Mouse (Mus musculus): ENCODE measurements around the gene E130309D02Rik. TPM values are rescaled to one million over a fixed set of nuclear protein-coding genes. Genes with fewer than 3 reads are reported as not detected.

The E130309D02Rik gene
- total RNA-seq (2021): 10 to 100 TPM in 1 of 2 experiments, 1 to 10 TPM in 1; 8.1 to 11.2 TPM
- long read RNA-seq, experiment 1, transcript E130309D02Rik-201 (6 exons, 2,208 nt): major isoform, 7 of 16 reads
- long read RNA-seq, experiment 1, partial matches to known transcripts: 7 of 16 reads
- long read RNA-seq, experiment 1, other reads (novel, unspliced or antisense): 1 of 16 reads
- long read RNA-seq, experiment 2, partial matches to known transcripts: 2 of 9 reads
- long read RNA-seq, experiment 2, other reads (novel, unspliced or antisense): 3 of 9 reads

DNA sequence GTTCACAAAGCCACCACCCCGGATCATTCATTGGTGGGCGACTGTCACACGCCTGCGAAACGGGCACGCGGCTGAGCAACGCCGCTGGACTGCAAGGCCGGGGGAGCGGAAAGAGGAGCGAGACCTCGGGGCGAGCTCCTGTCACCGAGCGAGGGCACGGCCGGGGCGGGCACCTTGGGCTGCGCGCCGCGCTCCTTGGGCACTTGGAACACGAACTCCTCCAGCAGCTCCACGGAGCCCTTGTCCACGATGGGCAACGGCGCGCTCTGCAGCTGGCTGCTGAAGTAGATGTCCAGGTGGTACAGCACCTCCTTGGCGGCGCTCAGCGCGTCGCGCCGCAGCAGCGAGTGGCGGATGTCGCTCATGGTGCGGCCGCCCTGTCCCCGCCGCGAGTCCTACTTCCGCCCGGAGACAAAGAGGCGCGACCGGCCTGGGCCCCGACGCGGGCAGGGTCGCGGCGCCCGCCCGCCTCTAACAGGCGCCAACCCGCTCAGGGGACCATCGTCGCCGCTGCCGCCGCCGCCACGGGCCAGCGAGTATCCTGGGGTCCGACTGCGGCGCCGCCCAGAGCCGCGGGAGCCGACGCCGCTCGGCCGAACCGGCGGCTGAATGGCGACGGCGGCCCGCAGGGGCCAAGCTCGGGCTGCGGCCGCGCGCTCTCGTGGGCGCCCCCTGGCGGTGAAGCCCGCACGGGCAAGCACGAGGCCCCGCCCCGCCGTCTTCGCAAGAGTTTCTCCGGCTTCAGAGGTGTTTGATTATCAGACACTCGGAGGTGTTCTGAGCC, at the start of gene E130309D02Rik:
TSS of gene E130309D02Rik (minus strand) at position 631 of the 784 bp plus-strand sequence.
- DNase-seq: peak; percentile 85

DNA sequence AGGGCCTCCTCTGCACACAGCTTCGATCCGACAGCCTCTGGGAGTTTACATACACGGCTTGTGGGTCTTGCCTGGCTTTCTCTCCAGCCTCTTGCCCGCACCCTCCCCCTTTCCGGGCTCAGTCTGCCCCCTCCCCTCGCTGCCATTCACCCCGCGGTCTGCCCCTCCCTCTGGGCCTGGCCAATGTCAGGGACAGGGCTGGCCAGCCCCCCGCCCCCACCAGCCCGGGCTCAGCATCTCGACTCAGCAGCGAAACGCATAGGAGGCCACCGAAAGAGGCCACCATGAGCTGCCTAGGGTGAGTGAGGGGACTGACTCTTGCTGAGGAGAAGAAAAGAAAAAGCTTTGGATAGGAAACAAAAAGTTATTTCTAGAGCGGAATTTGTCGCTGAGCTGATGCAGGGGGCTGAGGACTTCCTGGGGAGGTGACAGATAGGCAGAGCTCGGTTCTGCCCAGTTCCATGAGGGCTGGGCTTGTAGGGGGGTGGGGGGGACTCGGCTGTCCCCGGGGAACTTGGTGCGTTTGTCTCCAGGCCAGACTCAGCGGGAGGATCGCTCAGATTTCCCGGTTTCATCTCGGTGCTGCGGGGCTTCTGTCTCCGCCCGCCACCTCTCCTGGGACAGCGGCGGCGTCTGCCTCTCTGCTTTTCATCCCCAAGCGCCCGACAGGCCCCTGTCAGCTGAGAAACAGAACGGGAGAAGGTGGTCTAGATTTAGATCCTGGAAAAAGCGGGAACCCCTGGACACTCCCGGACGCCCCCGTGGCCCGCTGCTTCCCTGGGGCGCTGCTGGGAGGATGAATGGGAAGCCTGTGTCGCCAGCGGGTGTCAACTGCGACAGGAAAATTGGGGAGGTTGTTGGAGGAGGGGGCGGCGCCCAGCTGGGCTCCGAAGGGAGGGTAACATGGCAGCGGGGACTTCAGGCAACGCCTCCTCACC, 48.8 kb upstream of the E130309D02Rik start:
- no peak for DNase-seq

DNA sequence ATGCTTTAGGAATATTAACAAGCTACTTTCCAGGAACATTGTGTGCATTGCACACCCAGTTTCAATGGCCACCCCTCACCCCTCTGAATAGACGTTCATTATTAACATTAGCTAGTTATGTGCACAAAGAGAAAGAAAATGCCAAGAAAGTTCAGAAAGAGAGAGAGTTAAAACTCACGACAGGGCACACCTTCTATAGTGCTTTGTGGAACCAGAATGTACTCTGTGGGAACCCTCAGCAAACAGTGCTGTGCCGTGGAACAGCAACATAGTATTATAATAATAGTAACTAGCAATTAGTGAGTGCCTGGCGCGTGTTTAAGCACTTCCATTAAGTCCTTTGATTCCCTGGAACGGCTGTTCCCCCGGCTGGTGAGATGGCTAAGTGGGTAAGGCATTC, 46.3 kb upstream of the E130309D02Rik start:
- no peak for DNase-seq

DNA sequence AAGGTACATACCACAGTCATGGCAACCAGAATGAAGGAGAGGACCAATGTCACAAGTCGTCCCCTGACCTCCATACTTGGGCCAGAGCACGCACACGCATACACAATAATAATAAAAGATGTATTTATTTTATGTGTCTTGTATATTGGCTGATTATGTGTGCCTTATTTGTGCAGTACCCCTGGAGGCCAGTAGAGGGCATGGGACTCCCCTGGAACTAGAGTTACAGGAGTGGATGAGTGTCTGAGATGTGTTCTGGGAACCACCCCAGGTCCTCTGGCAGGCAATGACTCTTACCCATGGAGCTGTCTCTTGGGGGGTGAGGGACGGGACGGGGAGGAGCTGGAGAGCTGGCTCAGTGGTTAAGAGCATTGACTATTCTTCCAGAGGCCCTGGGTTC, 44.8 kb upstream of the E130309D02Rik start:
- DNase-seq: no peak

DNA sequence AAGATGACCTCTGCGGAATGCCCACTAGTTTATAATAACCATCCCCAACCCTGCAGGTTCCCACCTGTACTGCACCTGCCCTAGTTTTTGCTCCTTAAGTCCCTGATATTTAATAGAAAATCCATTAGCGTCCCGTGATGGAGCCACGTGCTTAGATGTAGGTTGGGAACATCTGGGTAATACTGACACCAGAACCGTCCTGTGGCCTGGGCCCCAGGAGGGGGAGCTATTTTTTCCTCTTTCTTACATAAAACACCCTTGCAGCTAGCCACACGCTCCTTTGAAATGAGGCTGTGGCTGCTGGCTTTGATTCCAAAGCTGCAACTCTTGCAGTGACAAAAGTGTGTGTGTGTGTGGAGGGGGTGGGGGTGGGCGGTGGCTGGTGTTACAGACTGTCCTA, 44.1 kb upstream of the E130309D02Rik start:
- DNase-seq: no peak

DNA sequence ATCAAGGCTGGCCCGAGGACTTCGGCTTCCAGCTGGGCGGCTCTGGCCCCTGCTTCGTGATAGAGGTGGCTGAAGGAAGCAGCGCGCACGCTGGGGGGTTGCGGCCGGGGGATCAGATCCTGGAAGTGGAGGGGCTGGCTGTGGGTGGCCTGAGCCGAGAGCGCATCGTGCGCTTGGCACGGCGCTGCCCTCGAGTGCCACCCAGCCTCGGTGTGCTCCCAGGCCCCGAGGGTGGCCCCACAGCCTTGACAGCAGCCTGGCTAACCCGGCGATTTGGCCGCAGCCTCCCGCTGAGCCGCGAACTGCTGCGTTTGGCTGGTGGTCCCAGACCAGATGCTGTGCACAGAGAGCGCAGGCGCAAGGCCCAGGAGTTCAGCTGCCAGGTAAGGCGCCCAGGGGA, 42.4 kb upstream of the E130309D02Rik start:
- DNase-seq: no peak

DNA sequence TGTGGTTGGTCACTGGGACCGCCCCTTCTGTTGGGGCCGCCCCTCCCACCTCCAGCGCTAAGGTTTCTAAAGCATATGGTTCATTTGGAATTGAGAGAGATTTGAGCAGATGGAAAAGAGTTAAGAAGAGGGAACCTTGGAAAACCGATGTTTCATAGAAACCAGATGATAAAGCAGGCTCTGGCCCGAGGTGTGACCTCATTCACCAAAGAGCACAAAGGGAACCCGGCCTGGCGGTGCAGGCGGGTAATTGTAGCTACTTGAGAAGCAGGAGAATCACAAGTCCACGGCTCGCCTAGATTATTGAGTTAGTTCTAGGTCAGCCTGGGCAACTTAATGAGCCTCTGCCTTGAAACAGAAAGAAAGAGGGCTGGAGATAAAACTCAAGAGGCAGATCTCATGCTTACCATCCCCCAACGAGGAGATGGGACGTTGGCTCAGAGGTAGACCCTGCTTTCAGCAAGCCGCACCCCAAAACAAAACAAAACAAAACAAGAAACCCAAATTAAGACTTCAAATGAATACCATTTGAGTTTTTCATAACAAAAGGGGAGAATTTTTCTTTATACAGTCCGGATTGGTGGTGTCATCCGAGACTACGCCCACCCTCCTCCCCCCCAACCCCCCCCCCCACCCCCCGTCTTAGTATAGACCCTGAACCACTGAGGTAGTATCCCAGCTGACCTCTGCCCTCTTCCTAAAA, 41.7 kb upstream of the E130309D02Rik start, which contains the start of gene Grid2ip:
TSS of gene Grid2ip (plus strand) at position 653 of the 703 bp plus-strand sequence.
- DNase-seq: no peak

DNA sequence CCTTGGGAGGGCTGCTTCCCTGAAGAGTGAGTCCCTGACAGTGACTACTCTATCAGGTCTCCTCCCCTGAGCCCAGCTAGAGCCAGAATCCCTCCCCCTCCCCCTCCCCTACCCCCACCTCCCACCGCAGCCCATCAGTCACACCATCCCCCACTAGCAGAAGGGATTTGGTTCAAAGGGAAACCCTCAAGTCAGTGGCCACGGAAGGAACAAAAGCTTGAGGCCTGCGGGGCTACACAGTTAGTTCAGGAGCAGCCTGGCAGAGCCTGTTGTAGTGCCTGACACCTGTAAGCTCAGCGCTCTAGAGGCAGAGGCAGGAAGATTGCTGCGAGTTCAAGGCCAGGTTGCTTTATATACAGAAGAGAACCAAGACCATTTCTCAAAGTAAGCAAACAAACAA, 40.9 kb upstream of the E130309D02Rik start:
- no peak for DNase-seq

DNA sequence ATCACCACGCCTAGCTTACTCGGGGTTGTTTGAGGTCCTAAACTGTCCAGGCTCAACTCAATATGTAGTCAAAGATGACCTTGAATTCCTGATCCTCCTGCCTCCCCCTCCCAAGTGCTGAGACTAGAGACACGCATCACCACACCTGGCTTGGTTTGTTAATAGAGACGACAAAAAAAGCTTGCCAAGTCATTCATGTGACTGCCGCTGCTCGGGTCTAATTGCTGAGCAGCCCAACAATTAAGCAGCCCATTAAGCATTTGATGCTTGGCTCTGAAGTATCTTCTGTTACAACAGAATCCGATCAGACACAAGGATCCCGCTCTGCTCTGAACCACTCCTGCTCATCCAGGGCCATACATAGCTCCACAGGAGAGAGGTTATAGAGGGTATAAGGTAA, 31.2 kb upstream of the E130309D02Rik start:
- no peak for DNase-seq

DNA sequence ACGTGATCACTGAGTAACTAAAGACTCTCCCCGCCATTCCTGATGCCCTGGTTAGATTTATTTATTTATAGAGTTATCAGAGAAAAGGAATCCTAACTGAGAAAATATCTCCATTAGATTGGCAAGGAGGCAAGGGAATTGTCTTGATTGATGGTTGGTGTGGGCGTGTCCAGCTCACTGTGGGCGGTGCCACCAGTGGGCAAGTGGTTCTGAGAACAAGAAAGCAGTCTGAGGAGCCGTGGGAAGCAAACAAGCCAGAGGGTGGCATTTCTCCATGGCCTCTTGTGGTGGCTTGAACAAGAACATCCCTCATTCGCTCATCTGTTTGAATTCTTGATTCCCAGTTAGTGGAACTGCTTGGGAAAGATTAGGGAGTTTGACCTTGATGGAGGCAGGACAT, 24.4 kb upstream of the E130309D02Rik start:
- no peak for DNase-seq

DNA sequence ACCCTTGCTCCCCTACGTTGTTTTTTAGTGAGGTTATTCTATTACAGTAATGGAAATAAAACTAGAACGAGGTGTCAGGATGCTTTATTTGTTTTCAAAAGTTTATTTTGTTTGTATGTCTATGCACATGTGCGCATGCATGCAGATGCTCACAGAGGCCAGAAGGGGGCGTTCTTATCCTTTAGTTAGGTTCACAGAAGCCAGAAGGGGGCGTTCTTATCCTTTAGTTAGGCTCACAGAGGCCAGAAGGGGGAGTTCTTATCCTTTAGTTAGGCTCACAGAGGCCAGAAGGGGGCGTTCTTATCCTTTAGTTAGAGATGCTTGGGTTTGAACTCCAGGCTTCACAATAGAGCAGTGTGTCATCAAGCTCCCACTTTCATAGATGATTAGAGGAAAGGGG, 21.4 kb upstream of the E130309D02Rik start:
- no peak for DNase-seq

DNA sequence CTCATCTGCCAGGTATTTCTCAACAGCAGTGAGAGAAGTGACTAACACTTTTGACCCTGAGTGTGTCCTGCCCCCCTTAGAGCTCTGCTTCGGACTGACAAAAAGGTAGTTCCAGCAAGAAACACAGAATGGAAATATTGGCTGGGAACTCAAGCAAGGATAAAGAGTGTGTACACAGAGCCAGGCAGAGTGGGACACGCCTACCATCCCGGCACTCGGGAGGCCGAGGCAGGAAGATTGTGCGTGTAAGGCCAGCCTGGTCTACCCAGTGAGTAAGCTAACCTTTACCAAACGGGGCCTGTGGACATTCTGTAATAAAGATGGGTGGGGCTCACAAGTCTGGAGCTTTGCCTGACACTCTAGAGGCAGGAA, 19.9 kb upstream of the E130309D02Rik start:
- DNase-seq: no peak

DNA sequence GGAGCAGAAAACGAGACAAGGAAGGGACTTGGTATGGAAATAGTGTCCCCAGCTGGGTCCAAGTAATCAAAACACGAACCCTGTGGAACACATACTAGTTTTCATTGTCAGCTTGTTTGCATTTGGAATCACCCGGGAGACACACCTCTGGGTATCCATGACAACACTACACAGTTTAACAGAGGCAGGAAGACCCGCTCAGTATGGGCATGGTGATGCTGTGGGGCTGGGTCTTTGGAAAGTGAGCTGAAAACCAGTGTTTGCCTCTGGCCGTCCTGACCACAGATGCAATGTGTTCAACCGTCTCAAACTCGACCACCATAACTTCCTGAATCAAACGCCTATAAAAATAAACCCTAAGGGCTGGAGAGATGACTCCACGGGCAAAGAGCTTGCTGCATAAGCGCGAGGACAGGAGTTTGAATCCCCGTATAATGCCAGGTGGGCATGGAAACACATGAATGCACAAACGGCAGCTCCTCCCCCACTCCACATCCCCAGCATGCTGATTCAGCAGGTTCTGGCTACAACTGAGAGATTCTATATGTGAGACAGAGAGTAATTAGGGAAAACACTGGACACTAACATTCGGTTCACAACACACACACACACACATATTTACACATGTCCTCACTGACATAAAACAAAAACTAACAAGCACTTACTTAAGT, 19.4 kb upstream of the E130309D02Rik start:
- DNase-seq: no peak

DNA sequence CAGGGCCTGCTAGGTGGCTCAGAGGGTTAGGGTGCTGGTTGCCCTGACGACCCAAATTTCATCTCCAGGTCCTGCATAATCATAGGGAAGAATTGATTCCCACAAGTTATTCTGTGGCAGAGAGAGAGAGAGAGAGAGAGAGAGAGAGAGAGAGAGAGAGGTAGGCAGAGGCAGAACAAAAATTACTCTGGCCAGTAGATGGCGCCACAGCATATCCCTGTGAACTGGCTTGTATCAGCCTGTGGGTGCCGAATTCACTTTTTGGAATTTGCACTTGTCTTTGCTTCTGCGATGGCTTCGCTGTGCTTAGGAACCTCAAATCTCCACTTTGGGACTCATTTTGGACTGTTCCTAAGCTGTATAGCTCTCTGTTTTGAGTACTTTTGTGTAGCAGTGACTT, 18.7 kb upstream of the E130309D02Rik start:
- DNase-seq: no peak

DNA sequence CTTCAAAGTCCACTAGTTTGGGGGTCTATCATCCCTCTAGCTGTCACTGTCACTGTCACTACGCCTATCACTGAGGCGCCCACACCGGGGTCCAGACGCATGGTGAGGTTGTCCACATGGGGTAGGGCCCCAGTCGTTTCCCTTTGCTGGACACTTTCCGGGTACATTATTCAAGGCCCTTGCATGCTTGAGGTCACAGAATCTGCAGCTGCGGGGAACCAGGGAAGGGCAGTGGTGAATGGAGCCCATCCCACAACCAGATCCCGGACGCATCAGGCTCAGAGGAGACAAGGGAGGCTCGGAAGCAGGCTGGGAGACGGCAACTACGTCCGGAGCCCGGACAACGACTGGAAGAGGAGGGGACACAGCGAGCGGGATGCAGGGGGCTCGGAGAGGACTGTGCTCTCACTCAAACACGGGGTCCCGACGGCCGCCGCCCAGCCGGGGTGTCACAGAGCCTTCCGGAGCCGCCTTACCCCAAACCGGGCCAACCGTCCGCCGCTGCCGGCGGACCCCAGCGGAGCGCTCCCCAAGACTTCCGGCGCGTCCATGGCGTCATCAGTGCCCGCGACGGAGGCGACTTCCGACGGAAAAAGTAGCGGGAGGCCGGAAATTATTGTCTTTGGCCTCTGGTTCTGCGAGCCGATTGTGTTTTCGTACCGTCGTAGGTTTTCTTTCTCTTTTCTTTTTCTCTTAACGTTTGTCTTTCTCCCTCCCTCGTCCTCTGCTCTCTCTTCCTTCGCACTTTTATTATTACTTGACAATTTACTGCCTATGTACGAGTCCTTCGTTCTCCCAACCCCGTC, 13.7 kb upstream of the E130309D02Rik start, which contains the start of gene Zdhhc4:
TSS of gene Zdhhc4 (minus strand) at position 567 of the 806 bp plus-strand sequence.
- DNase-seq: peak; percentile 86

DNA sequence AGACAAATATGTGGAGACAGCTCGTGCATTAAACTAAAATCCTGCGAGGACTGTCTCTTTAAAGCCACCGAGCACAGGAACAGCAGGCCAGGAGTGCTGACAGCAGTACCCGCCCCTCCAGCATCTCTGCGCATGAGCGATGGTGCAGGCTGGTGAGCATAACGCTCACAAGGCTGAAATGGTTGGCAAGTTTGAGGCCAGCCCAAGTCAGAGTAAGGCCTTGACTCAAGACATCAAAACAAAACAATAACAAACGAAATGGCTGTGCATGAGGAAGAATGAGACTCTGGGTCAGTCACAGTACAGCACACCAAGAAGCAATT, 2.1 kb upstream of the E130309D02Rik start:
- DNase-seq: no peak

DNA sequence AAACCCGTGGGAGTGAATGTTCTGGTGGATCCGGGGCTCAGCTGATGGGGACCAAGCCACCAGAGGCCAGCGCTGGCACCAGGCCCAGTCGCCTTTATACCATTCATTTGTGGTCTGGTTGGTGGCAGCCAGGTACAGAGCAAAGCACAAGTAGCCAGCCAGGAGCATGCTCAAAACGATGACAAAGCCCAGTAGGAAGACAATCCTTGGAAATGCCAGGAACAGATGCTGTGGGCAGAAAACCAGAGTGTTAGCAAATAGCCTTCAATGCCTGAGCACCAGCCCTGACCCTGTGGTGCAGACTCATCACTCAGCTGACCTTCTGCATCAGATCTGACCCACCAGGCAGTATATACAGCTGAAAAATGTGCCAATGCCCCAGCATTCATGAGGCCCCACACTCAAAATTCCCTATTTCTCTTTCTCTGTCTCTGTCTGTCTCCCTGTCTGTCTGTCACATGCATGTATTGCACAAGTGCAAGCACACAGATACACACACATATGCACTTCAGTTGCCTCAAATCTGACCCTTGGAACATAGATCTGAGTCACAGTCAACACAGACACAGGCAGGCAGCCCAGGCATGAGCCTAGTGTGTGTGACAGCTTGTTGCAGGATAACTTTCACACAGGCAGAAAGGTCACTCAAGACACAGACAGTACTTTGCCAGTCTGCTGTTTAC, 1.6 kb upstream of the E130309D02Rik start:
- DNase-seq: no peak

DNA sequence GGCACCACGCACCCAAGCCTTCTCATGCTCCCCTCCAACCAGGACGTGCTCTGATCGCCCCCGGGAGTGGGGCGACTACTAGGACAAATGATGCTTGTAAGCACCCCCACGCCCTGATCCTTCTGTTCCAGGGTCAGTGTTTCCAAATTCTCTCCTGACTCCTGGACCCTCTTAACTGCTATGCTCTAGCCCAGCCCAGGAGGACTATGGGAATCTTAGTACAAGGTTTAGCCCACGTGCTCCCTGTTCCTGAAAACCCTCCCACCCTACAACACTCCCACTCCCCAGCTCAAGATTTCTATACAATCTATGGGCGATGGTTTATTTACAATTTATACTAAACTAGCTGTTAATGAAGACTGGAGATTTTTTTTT, 341 bp upstream of the E130309D02Rik start:
- no peak for DNase-seq

DNA sequence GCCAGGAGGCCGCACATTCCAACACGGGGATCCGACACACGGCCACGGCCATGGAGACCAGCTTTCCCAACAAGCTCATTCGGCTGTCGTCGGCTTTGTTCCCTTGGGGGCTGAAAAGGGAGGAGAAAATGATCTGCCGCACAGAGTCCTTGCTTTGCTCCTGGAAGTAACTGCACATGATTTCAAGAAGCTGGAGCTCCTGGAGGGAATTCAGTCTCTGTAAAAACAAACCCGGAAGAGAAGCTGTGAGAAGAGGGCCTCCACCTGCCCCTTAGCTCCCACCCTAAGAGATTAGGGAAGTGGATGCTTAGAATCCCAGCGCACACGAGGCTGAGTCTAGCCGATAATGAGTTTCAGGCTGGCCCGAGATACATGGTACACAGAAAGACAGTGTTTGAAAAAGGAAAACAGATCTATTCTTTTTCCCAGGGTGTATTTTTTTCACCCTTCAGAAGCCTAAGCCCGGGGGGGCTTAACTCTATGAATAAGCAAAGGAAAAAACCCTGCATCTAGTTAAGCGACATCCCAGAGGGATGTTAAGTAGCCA, 904 bp downstream of the E130309D02Rik start:
- no peak for DNase-seq

DNA sequence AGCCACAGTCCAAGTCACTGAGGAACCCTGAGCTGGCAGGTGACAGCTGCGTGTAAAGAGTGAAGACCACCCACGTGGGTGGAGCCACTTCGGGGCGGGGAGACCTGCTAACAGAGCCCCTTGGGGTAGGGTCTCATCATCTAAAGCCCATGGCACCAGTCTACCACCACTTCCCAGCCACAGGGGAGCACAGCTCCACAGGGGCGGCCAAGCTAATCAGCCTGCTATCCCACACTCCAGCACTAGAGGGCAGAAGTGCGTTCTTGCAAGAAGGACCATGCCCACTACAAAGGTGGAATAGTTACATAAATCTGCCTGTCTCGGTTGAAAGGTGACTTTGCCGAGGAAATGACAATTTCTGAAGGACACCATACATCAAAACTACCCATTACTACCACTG, 3.3 kb downstream of the E130309D02Rik start:
- DNase-seq: peak; percentile 28

Data from gastrocnemius, postnatal 25 days (tissue).